Comparison of ENCODE assay signal across 9 mouse cellular contexts in genomic region chr19:12722308-12722707, GRCm38 (mm10). TPM values are rescaled to one million over a fixed set of nuclear protein-coding genes. Genes with fewer than 3 reads are reported as not detected.
DNase-seq lines count a peak whose midpoint lies in the region; ATAC-seq and TF ChIP-seq lines count a peak whose summit lies in the region.
"Had no signal": no experiment of that assay in that cellular context is flagged by ENCODE, and none has a peak within 500 bp of the region (broad histone marks: within the 10 kb centered on the region; RNA-seq: fewer than 3 reads in every experiment).

No protein-coding gene starts in this region.

- H3K27ac ChIP-seq in hindbrain, postnatal 0 days = no peak overlapping the region
- no peak overlapping the region for H3K27ac ChIP-seq in hindbrain, embryonic 16.5 days (ENCODE audit: low read depth, low read length)
- H3K27ac ChIP-seq in lung, postnatal 0 days (ENCODE audit: low read length) = no peak overlapping the region
- no peak overlapping the region for H3K27ac ChIP-seq in midbrain, postnatal 0 days (ENCODE audit: low read depth, low read length)
- H3K27ac ChIP-seq in forebrain, embryonic 16.5 days (ENCODE audit: low read length) = no peak overlapping the region
- H3K27ac ChIP-seq: hindbrain, embryonic 15.5 days had no signal

- peak; percentile 33 for TF ChIP-seq CTCF in hindbrain, postnatal 0 days (IDR thresholded peaks at IDR 0.05; ENCODE audit: low read depth)
- TF ChIP-seq CTCF in lung, postnatal 0 days (IDR thresholded peaks at IDR 0.05) = peak; percentile 46
- no peak; the same call in 1 of the 2 replicates for TF ChIP-seq CTCF in midbrain, postnatal 0 days (IDR thresholded peaks at IDR 0.05)

- WGBS in hindbrain, postnatal 0 days = 58% methylated on average over 2 of the region's 3 CpGs
- WGBS in hindbrain, embryonic 16.5 days = 77% methylated on average over 2 of the region's 3 CpGs
- 69% methylated on average over 2 of the region's 3 CpGs for WGBS in lung, postnatal 0 days
- 93% methylated on average over 2 of the region's 3 CpGs for WGBS in midbrain, postnatal 0 days
- 88% methylated on average over 2 of the region's 3 CpGs for WGBS in forebrain, embryonic 16.5 days

- TF ChIP-seq EP300 in lung, postnatal 0 days (IDR thresholded peaks at IDR 0.05) = no peak

- H3K27me3 ChIP-seq in hindbrain, postnatal 0 days (ENCODE audit: insufficient read depth, low read length) = no peaks in the 10 kb centered on the region
- no peaks in the 10 kb centered on the region for H3K27me3 ChIP-seq in hindbrain, embryonic 16.5 days (replicated peaks; ENCODE audit: control insufficient read depth, insufficient read depth, low read length)
- no peaks in the 10 kb centered on the region for H3K27me3 ChIP-seq in lung, postnatal 0 days (replicated peaks; ENCODE audit: insufficient read depth, low read length)
- H3K27me3 ChIP-seq in midbrain, postnatal 0 days (ENCODE audit: insufficient read depth, low read length) = no peaks in the 10 kb centered on the region
- no peaks in the 10 kb centered on the region for H3K27me3 ChIP-seq in forebrain, embryonic 16.5 days (replicated peaks; ENCODE audit: control insufficient read depth, insufficient read depth, low read length)
- H3K27me3 ChIP-seq: hindbrain, embryonic 15.5 days had no signal

- no peaks in the 10 kb centered on the region for H3K4me1 ChIP-seq in hindbrain, postnatal 0 days (ENCODE audit: insufficient read depth, low read length)
- no peaks in the 10 kb centered on the region for H3K4me1 ChIP-seq in hindbrain, embryonic 16.5 days (ENCODE audit: control insufficient read depth, insufficient read depth, low read depth, low read length)
- H3K4me1 ChIP-seq in lung, postnatal 0 days (ENCODE audit: insufficient read depth, low read depth, low read length) = no peaks in the 10 kb centered on the region
- no peaks in the 10 kb centered on the region for H3K4me1 ChIP-seq in midbrain, postnatal 0 days (ENCODE audit: insufficient read depth, low read length)
- no peaks in the 10 kb centered on the region for H3K4me1 ChIP-seq in forebrain, embryonic 16.5 days (replicated peaks; ENCODE audit: control insufficient read depth, insufficient read depth, low read length)
- H3K4me1 ChIP-seq: hindbrain, embryonic 15.5 days had no signal

- H3K4me2 ChIP-seq in hindbrain, postnatal 0 days (ENCODE audit: low read depth, low read length) = no peak overlapping the region
- H3K4me2 ChIP-seq in hindbrain, embryonic 16.5 days (ENCODE audit: low read length) = no peak overlapping the region
- no peak overlapping the region for H3K4me2 ChIP-seq in lung, postnatal 0 days (replicated peaks; ENCODE audit: low read depth, low read length)
- H3K4me2 ChIP-seq in midbrain, postnatal 0 days (ENCODE audit: low read depth, low read length, poor library complexity, severe bottlenecking) = no peak overlapping the region
- no peak overlapping the region for H3K4me2 ChIP-seq in forebrain, embryonic 16.5 days (ENCODE audit: low read length)
- H3K4me2 ChIP-seq: hindbrain, embryonic 15.5 days had no signal

- no peak overlapping the region for H3K9ac ChIP-seq in hindbrain, postnatal 0 days (replicated peaks; ENCODE audit: low read length)
- no peak overlapping the region for H3K9ac ChIP-seq in hindbrain, embryonic 16.5 days (ENCODE audit: low read depth, low read length)
- no peak overlapping the region for H3K9ac ChIP-seq in lung, postnatal 0 days (replicated peaks; ENCODE audit: low read depth)
- H3K9ac ChIP-seq in midbrain, postnatal 0 days (replicated peaks; ENCODE audit: low read length, poor library complexity, severe bottlenecking) = no peak overlapping the region
- H3K9ac ChIP-seq in forebrain, embryonic 16.5 days (replicated peaks; ENCODE audit: low read depth, low read length) = no peak overlapping the region
- H3K9ac ChIP-seq: hindbrain, embryonic 15.5 days had no signal

- ATAC-seq in hindbrain, postnatal 0 days = no peak
- ATAC-seq in hindbrain, embryonic 16.5 days = no peak
- ATAC-seq in lung, postnatal 0 days = no peak
- no peak for ATAC-seq in midbrain, postnatal 0 days (ENCODE audit: low FRiP score)
- no peak for ATAC-seq in forebrain, embryonic 16.5 days

- no peak overlapping the region for H3K4me3 ChIP-seq in hindbrain, postnatal 0 days (ENCODE audit: low read length)
- no peak overlapping the region for H3K4me3 ChIP-seq in hindbrain, embryonic 16.5 days (ENCODE audit: low read length)
- H3K4me3 ChIP-seq in lung, postnatal 0 days (ENCODE audit: low read depth, low read length) = no peak overlapping the region
- H3K4me3 ChIP-seq in midbrain, postnatal 0 days (ENCODE audit: low read depth, low read length) = no peak overlapping the region
- no peak overlapping the region for H3K4me3 ChIP-seq in forebrain, embryonic 16.5 days (replicated peaks; ENCODE audit: low read length)
- H3K4me3 ChIP-seq: hindbrain, embryonic 15.5 days had no signal

- no peaks in the 10 kb centered on the region for H3K9me3 ChIP-seq in hindbrain, postnatal 0 days (ENCODE audit: low read length)
- H3K9me3 ChIP-seq in hindbrain, embryonic 16.5 days (ENCODE audit: control insufficient read depth, low read length) = no peaks in the 10 kb centered on the region
- no peaks in the 10 kb centered on the region for H3K9me3 ChIP-seq in lung, postnatal 0 days (ENCODE audit: low read length)
- no peaks in the 10 kb centered on the region for H3K9me3 ChIP-seq in midbrain, postnatal 0 days (ENCODE audit: low read length)
- H3K9me3 ChIP-seq in forebrain, embryonic 16.5 days (ENCODE audit: control insufficient read depth, low read length) = no peaks in the 10 kb centered on the region
- H3K9me3 ChIP-seq: hindbrain, embryonic 15.5 days had no signal

- H3K36me3 ChIP-seq in hindbrain, postnatal 0 days (ENCODE audit: insufficient read depth, low read length) = no peaks in the 10 kb centered on the region
- H3K36me3 ChIP-seq in hindbrain, embryonic 16.5 days (ENCODE audit: control insufficient read depth, insufficient read depth, low read length) = no peaks in the 10 kb centered on the region
- no peaks in the 10 kb centered on the region for H3K36me3 ChIP-seq in lung, postnatal 0 days (ENCODE audit: insufficient read depth, low read length)
- H3K36me3 ChIP-seq in midbrain, postnatal 0 days (ENCODE audit: insufficient read depth, low read length) = no peaks in the 10 kb centered on the region
- no peaks in the 10 kb centered on the region for H3K36me3 ChIP-seq in forebrain, embryonic 16.5 days (ENCODE audit: control insufficient read depth, insufficient read depth)
- H3K36me3 ChIP-seq: hindbrain, embryonic 15.5 days had no signal

- DNase-seq in hindbrain, postnatal 0 days (ENCODE audit: low spot score) = no peak
- DNase-seq in B cell, adult 2 months = peak; percentile 15 to 24
- peak; percentile 65 for DNase-seq in adrenal gland, postnatal 10 days
- DNase-seq in gastrocnemius, postnatal 10 days = peak; percentile 44
- peak; percentile 17 for DNase-seq in lung, postnatal 0 days (ENCODE audit: low spot score)
- no peak for DNase-seq in midbrain, postnatal 0 days (ENCODE audit: low spot score)

RNA-seq across cellular contexts. Expression of gene Keg1, which starts 26.7 kb away (rescaled TPM):
- not detected in 2 replicates for total RNA-seq in hindbrain, postnatal 0 days (2014; rRNA removed)
- not detected in 2 replicates for polyA plus RNA-seq in hindbrain, postnatal 0 days (2015; fragmentation: Nextera tagmentation; extraction: Ambion mirVana)
- not detected in 2 replicates for polyA plus RNA-seq in hindbrain, embryonic 16.5 days (2015; fragmentation: Nextera tagmentation; extraction: Ambion mirVana)
- total RNA-seq in adrenal gland, postnatal 10 days (2021) = 1 to 10 TPM; 3.3 to 5.8 TPM
- not detected for total RNA-seq in gastrocnemius, postnatal 10 days (2021)
- polyA plus RNA-seq in lung, postnatal 0 days (2015; fragmentation: Nextera tagmentation; extraction: Ambion mirVana) = not detected in 2 replicates
- total RNA-seq in midbrain, postnatal 0 days (2014; rRNA removed) = not detected in 2 replicates
- not detected in 2 replicates for polyA plus RNA-seq in midbrain, postnatal 0 days (2015; fragmentation: Nextera tagmentation; extraction: Ambion mirVana)
- polyA plus RNA-seq in forebrain, embryonic 16.5 days (2015; fragmentation: Nextera tagmentation; extraction: Ambion mirVana) = not detected in 2 replicates
- polyA plus RNA-seq: hindbrain, embryonic 15.5 days had no signal

RNA-seq across cellular contexts. Expression of gene Cntf, which starts 43.1 kb away (rescaled TPM):
- total RNA-seq in hindbrain, postnatal 0 days (2014; rRNA removed) = 0.42 and 1.3 TPM in 2 replicates
- polyA plus RNA-seq in hindbrain, postnatal 0 days (2015; fragmentation: Nextera tagmentation; extraction: Ambion mirVana) = 0.83 and 1.5 TPM in 2 replicates
- polyA plus RNA-seq in hindbrain, embryonic 16.5 days (2015; fragmentation: Nextera tagmentation; extraction: Ambion mirVana) = 0.97 and 1.3 TPM in 2 replicates
- 1 to 10 TPM; 2.9 to 3.5 TPM for total RNA-seq in adrenal gland, postnatal 10 days (2021)
- 1 to 10 TPM; 4.4 to 4.6 TPM for total RNA-seq in gastrocnemius, postnatal 10 days (2021)
- 0.91 and 0.93 TPM in 2 replicates for polyA plus RNA-seq in lung, postnatal 0 days (2015; fragmentation: Nextera tagmentation; extraction: Ambion mirVana)
- 1.2 and 1.5 TPM in 2 replicates for total RNA-seq in midbrain, postnatal 0 days (2014; rRNA removed)
- 0.72 and 1.0 TPM in 2 replicates for polyA plus RNA-seq in midbrain, postnatal 0 days (2015; fragmentation: Nextera tagmentation; extraction: Ambion mirVana)
- polyA plus RNA-seq in forebrain, embryonic 16.5 days (2015; fragmentation: Nextera tagmentation; extraction: Ambion mirVana) = 1.3 and 1.5 TPM in 2 replicates

RNA-seq across cellular contexts. Expression of gene Olfr1443, which starts 44.4 kb away (rescaled TPM):
- not detected in 2 replicates for total RNA-seq in hindbrain, postnatal 0 days (2014; rRNA removed)
- polyA plus RNA-seq in hindbrain, postnatal 0 days (2015; fragmentation: Nextera tagmentation; extraction: Ambion mirVana) = not detected in 2 replicates
- polyA plus RNA-seq in hindbrain, embryonic 16.5 days (2015; fragmentation: Nextera tagmentation; extraction: Ambion mirVana) = not detected in 2 replicates
- not detected for total RNA-seq in adrenal gland, postnatal 10 days (2021)
- not detected for total RNA-seq in gastrocnemius, postnatal 10 days (2021)
- polyA plus RNA-seq in lung, postnatal 0 days (2015; fragmentation: Nextera tagmentation; extraction: Ambion mirVana) = not detected in 2 replicates
- not detected in 2 replicates for total RNA-seq in midbrain, postnatal 0 days (2014; rRNA removed)
- polyA plus RNA-seq in midbrain, postnatal 0 days (2015; fragmentation: Nextera tagmentation; extraction: Ambion mirVana) = not detected in 2 replicates
- not detected in 2 replicates for polyA plus RNA-seq in forebrain, embryonic 16.5 days (2015; fragmentation: Nextera tagmentation; extraction: Ambion mirVana)
- polyA plus RNA-seq: hindbrain, embryonic 15.5 days had no signal

RNA-seq across cellular contexts. Expression of gene Olfr1442, which starts 52.1 kb away (rescaled TPM):
- total RNA-seq in hindbrain, postnatal 0 days (2014; rRNA removed) = not detected in 2 replicates
- polyA plus RNA-seq in hindbrain, postnatal 0 days (2015; fragmentation: Nextera tagmentation; extraction: Ambion mirVana) = not detected in 2 replicates
- polyA plus RNA-seq in hindbrain, embryonic 16.5 days (2015; fragmentation: Nextera tagmentation; extraction: Ambion mirVana) = not detected in 2 replicates
- total RNA-seq in adrenal gland, postnatal 10 days (2021) = not detected
- total RNA-seq in gastrocnemius, postnatal 10 days (2021) = not detected
- not detected in 2 replicates for polyA plus RNA-seq in lung, postnatal 0 days (2015; fragmentation: Nextera tagmentation; extraction: Ambion mirVana)
- not detected in 2 replicates for total RNA-seq in midbrain, postnatal 0 days (2014; rRNA removed)
- not detected in 2 replicates for polyA plus RNA-seq in midbrain, postnatal 0 days (2015; fragmentation: Nextera tagmentation; extraction: Ambion mirVana)
- polyA plus RNA-seq in forebrain, embryonic 16.5 days (2015; fragmentation: Nextera tagmentation; extraction: Ambion mirVana) = not detected in 2 replicates
- polyA plus RNA-seq: hindbrain, embryonic 15.5 days had no signal

Comparison
In these comparisons a context has a peak if more than half of its experiments do, and no peak if none do; other contexts are left out.
1. DNase-seq: peak in B cell, adult 2 months (2 of 2), adrenal gland, postnatal 10 days (single experiment), gastrocnemius, postnatal 10 days (single experiment) and lung, postnatal 0 days (single experiment); none in hindbrain, postnatal 0 days (single experiment) and midbrain, postnatal 0 days (single experiment).